Mouse (Mus musculus) gastrocnemius, postnatal 14 days (tissue): ENCODE data around the gene Atp5e. TPM values are rescaled to one million over a fixed set of nuclear protein-coding genes. Genes with fewer than 3 reads are reported as not detected.
A peak's percentile ranks its signal among the peaks of the same experiment; 100 is the strongest.

ENCODE experiments used
- DNase-seq: peaks from one replicate; pipeline ENCODE4 v3.0.0; 2021; ENCODE audit warnings: mixed read lengths
- intact Hi-C: fragments of 180-260 bp; cut with DNase I; formaldehyde crosslinking; loops from one replicate; pipeline ENCODE4 v1.15.1; 2025; ENCODE audit warnings: low total_unique reads
- total RNA-seq, 2 experiments: library from RNA; stranded (reverse); gene quantifications; 2 replicates each; pipeline ENCODE4 v1.2.3; 2021

The Atp5e gene
- total RNA-seq, 2 experiments from 2014 or later: 1,038 to 1,188 TPM

- intact Hi-C loops: no loop called here
- DNase-seq: no peak
These were observed 10.2 kb downstream of the Atp5e start for GRCm38 (mm10) chr2:174453681-174454080.

DNA sequence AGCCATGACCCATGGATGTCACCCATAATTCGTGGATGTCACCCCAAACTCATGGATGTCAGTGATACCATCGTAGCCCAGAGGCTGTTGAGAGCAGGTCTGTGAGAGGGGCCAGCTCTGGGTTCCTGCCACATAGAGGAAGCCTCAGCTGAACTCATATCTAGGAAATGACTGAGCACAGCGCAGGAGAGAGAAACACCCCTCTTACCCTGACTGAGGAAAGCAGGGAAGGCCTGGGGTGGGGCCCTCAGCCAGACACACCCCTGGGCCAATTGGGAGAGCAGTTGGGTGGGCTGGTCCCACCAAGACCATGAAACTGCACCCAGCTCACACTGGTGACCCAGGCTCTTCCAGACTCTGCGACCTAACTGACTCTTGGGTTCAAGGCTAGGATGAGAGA, 13.6 kb downstream of the Atp5e start, which contains the start of gene Tubb1:
TSS of gene Tubb1 (plus strand) at position 343 of the 400 bp plus-strand sequence.
- intact Hi-C loops: no loop called here
- DNase-seq: no peak

- DNase-seq: no peak
- intact Hi-C loops: no loop called here
These were observed 15.5 kb downstream of the Atp5e start for GRCm38 (mm10) chr2:174448405-174448804.

DNA sequence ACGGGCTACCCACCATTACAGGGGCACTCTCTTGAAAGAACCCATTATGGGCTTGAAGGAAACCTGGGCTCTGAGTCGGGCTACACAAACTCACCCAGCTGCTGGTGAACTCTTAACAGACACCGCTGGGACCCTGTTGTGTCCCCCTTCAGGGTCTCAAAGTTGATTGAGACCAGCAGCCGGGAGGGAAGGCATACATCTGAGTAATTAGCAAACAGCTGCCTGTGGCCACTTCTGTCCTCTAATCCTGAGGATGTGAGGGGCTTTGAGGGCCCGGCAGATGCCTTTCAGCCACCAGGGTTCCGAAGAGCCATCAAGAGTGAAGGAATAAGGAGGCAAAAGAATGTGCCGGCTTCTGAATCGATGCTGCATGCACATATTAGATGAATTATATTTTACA, 17.0 kb downstream of the Atp5e start:
- intact Hi-C loops: no loop called here
- no peak for DNase-seq

DNA sequence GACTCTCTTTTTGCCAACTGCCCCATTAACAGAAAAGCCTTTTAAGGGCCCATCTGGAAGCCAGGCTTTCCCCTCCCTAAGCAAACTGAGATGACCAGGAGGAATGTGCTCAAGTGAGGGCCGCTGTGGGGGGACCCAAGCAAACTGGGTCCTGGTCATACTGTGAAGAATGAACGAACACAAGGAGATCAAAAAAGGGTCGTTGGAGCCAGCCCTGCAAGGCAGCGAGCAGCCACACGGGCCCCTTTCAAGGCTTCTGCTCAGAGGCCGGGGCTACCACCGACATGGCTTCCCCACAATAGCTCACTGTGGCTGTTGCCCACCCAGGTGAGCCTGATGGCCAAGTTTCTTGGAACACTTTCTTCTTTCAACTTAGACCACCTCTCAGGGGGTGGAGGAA, 17.4 kb downstream of the Atp5e start:
- intact Hi-C loops: no loop called here
- DNase-seq: no peak

- DNase-seq: no peak
- intact Hi-C loops: no loop called here
These were observed 18.9 kb downstream of the Atp5e start for GRCm38 (mm10) chr2:174445018-174445417.

- intact Hi-C loops: no loop called here
- no peak for DNase-seq
These were observed 19.5 kb downstream of the Atp5e start for GRCm38 (mm10) chr2:174444359-174444758.

GRCm38 (mm10) chr2:174443046-174443445, 20.9 kb downstream of the Atp5e start:
- intact Hi-C loops: no loop called here
- DNase-seq: no peak

DNA sequence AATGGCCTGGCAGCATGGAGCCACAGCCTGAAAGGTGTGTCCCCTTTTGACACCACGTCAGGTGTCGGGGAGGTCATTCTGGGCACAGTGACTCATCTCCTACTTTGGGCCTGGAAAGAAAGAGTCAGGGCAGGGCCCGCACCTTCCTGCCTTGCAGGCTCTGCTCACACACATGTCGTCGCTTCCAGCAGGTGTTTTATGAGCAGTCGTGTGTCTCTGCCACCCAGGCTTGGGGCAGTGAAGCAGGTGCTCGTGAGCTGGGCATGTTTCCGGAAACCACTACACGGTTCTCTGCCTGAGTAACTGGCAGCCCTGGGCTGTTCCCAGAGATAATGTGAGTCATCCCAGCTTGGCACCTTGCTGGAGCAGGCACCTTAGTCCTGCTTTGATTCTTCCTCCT, 21.4 kb downstream of the Atp5e start:
- intact Hi-C loops: no loop called here
- no peak for DNase-seq

DNA sequence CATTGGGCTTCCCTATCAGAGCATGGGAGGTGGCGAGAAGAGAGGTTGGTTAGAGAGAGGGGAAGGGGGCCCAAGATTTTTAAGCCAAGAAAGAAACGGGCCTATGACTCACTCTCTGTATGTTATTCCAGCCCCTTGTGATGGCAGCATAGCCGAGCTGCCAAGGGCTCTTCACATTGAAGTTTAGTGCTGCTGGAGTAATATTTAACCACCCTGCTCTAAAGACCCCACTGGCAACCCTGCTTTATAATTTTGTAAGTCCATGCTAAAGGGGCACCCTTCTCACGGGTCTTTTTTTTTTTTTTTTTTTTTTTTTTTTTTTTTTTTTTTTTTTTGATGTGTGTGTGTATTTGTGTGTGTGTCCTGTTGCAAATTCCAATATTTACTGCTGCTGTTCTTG, 22.0 kb downstream of the Atp5e start:
- no peak for DNase-seq
- intact Hi-C loops: no loop called here

- intact Hi-C loops: no loop called here
- no peak for DNase-seq
These were observed 23.9 kb downstream of the Atp5e start for GRCm38 (mm10) chr2:174439961-174440360.

- intact Hi-C loops: no loop called here
- no peak for DNase-seq
These were observed 24.5 kb downstream of the Atp5e start for GRCm38 (mm10) chr2:174439450-174439838.

DNA sequence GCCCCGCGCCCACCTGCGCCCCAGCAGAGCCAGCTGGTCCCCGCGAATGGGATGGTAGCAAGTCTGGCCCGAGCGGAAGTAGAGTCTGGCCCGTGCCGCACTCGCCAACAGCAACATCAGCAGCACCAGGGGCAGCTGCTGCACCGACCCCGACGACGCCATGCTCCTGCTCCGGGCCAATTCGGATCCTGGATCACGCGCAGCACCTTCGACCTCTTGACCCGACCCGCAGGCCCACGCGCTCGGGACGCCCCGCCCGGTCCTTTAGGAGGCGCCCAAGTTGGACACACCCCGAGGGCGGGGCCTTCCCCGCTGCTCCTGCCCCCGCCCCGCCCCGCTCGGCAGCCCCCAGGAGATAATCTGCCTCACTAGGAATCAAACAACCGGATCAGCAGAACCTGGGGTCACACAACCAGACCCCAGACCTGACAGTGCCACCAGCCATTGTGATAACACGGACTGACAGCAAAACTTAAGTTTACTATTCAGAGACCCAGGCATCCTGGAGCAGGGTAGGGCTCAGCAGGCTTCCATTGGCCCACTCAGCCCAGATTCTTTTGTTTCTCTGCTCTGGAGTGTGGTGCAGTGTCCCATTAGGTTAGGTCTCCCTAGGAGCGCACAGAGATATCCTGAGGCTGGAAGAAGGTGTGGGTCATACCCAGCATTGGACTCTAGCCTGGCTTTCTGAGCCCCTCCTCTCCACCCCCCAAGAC, 25.0 kb downstream of the Atp5e start, which contains the start of gene Ctsz:
TSS of gene Ctsz (minus strand) at position 303 of the 713 bp plus-strand sequence.
- intact Hi-C loops: no loop called here
- peak; percentile 81 for DNase-seq

- intact Hi-C loops: no loop called here
- no peak for DNase-seq
These were observed 25.7 kb downstream of the Atp5e start for GRCm38 (mm10) chr2:174438181-174438580.

- intact Hi-C loops: no loop called here
- DNase-seq: no peak
These were observed 26.3 kb downstream of the Atp5e start for GRCm38 (mm10) chr2:174437697-174437982.

DNA sequence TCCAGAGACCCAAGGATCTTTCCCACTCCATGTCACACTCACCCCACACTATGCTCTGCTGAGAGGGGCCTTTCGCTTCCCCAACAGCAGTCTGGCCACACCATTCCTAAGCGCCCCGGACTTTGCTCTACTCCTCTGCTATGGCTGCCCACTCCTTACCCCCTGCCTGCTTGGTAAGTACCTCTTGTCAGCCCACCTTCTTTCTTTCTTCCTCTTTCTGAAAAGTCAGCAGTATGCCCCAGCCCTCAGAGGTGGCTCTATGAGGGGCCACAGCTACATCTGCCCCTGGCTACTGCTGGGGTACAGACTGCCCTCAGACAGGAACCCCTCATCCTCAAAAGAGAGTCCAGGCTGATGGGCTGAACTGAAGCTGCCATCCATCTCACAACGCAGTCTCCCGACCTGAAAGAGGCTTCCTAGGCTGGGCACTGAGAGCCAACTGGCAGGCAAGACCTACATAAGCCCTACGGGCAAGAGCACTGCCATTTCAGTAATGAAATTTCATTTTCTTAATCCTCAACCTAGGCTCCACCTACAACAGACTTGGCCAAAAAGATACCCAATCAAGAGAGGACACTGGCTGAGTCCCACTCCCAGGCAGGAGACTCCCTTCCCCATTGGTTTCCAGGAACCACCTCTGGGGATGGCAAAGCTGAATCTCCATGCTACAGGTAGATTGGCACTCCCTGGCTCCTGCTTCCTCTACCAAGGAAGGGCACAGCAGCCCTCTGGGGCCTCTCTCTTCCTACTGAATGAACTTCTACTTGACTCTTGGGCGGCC, 26.8 kb downstream of the Atp5e start:
- no peak for DNase-seq
- intact Hi-C loops: no loop called here

DNA sequence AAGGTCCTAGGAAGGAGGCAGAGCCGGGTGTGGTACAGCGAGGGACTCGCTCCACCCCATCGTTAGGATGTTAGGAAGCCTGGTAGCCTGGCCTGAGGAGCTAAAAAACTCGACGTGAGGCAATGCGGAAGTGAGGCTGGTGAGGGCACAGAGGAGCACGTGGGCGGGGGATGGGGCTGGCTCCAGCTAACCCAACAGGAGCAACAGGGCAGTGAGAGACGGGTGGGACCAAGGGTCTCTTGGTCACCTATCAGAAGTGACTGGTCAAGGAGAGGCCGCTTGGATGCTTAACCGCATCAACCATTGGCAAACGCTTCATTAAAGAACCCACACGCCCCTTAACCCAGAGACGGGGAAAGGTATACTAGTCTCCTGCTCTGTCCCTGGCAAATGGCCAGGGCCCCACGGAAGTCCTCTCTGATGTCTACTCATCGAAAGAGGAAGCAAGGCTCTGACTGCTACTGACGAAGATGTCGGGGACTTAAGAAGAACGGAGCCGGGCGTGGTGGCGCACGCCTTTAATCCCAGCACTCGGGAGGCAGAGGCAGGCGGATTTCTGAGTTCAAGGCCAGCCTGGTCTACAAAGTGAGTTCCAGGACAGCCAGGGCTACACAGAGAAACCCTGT, 27.7 kb downstream of the Atp5e start:
- intact Hi-C loops: no loop called here

GRCm38 (mm10) chr2:174434943-174435342, 29.0 kb downstream of the Atp5e start:
- DNase-seq: no peak
- intact Hi-C loops: no loop called here

More for the DNA sequence above, 27.7 kb downstream of the Atp5e start:
- no peak for DNase-seq

- no peak for DNase-seq
These were observed 34.8 kb downstream of the Atp5e start for GRCm38 (mm10) chr2:174428996-174429591.

GRCm38 (mm10) chr2:174428076-174428835, 35.6 kb downstream of the Atp5e start:
- DNase-seq: no peak
- intact Hi-C loops: no loop called here

More at GRCm38 (mm10) chr2:174428996-174429591, 34.8 kb downstream of the Atp5e start:
- intact Hi-C loops: no loop called here
